Mouse (Mus musculus): Measurements from ENCODE around the gene Foxd2. TPM values are rescaled to one million over a fixed set of nuclear protein-coding genes. Genes with fewer than 3 reads are reported as not detected.

Gene Foxd2
- 2.2 and 2.3 TPM in 2 replicates for polyA plus RNA-seq (2012)

DNA sequence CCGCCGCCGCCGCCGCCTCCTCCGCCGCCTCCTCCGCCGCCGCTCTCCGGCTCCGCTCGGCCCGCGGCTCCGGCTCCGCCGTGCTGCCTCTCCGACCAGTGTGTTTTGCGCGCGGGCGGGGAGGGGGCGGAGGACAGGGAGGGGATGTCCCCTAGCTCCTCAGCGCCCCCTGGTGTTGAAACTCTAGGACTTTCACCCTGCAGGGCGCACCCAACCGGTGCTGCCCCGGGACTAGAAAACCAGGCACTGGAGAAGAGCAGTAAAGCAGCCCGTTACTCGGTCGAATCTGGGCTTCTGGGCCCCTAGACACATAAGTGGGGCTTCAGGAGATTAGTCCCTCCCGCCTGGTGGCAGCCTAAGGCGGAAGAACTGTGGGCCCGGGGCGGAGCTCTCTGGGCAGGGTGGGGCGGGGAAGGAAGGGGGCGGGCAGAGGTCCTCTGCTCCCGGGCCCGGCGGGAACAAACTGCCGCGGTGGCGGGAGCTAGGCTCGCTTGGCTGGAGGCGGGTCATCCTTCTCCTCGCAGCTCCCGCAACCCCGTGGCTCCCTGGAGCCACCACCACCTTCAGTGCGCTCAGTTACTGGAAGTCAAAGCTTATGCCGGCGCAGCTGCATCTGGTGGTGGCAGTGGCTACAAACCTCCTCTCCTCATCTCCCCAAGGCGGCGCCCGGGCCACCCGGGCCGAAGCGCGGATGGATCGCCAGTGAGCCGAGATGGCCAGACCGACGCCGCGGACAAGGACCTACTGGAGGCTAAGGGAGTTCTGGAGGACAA is at the start of gene Foxd2:
Gene Foxd2, minus strand, starts transcription at position 45 of the 773 bp plus-strand sequence.
- TF ChIP-seq GATA1 (IDR thresholded peaks at IDR 0.05; ENCODE audit: low read length): no peak

- no peak for TF ChIP-seq GATA1 (IDR thresholded peaks at IDR 0.05; ENCODE audit: low read length)
Measured at GRCm38 (mm10) chr4:114958231-114958630, 49.6 kb upstream of the Foxd2 start.

DNA sequence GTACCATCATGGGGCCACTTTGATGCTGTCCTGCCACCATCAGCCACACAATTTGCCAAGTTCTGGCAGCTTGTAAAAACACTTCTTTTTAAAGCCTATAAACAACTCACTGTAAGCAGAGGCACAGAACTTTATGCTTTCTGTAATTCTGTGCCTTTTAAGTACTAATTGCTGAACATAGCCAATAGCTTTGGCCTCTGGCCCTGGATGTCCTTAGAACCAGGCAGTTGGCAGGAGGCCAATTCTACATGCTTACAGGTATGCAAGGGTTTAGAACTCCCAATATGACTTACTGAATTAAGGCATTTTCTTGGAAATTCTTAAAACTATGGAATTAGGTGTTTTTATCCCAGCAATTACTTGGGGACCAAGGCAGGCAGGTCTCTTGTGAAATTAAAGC is 48.7 kb upstream of the Foxd2 start:
- no peak for TF ChIP-seq GATA1 (IDR thresholded peaks at IDR 0.05; ENCODE audit: low read length)

- TF ChIP-seq GATA1 (IDR thresholded peaks at IDR 0.05; ENCODE audit: low read length): no peak
Measured at GRCm38 (mm10) chr4:114953172-114953571, 44.5 kb upstream of the Foxd2 start.

DNA sequence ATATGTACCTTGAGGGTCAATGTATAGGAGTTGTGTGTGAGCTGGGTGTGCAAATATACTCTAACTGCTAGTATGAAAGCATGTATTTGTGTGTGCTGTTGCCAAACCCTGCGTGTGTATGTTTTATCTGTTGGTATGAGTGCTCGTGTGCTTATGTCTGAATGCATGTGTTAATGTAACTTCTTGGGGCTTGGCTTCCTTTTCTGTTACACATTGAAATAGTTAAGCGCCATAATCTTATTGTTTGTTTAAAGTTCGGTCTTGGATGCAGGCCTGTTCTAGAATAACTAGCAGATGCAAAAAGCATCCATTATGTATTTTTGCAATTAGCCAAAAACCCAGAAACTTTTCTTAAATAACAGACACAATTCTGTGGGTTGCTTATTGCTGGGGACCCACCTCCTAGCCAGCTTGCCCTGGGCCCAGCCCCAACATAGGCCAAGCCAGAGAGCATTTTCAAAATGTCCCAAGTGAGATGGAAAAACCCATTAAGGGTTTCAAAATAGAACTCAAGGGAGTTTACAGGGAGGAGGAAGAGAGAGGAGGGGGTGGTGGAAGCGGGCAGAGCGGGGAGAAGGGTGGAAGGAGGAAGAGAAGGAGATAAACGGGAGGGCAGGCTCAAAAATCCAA is 39.3 kb upstream of the Foxd2 start:
- TF ChIP-seq GATA1 (IDR thresholded peaks at IDR 0.05; ENCODE audit: low read length): no peak

DNA sequence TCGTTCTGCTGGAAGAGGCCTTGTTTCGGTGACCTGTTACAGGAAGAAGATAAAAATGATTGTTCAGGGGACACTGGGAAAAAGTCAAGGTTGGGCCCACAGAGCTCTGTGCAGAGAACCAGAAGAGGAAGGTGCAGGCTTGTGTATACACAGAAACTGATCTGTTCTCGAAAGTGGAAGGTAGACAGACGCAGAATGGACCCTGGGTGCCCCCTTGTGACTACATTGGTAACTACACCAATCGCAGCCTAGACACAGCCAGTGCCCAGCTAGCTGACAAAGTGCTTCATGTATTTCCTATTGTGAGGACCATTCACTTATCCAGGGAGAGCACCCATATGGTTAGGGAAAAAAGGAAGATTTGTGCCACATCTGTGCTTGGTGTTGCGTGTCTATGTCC is 38.7 kb upstream of the Foxd2 start:
- no peak for TF ChIP-seq GATA1 (IDR thresholded peaks at IDR 0.05; ENCODE audit: low read length)

- TF ChIP-seq GATA1 (IDR thresholded peaks at IDR 0.05; ENCODE audit: low read length): no peak
Measured at GRCm38 (mm10) chr4:114946416-114946815, 37.7 kb upstream of the Foxd2 start.

DNA sequence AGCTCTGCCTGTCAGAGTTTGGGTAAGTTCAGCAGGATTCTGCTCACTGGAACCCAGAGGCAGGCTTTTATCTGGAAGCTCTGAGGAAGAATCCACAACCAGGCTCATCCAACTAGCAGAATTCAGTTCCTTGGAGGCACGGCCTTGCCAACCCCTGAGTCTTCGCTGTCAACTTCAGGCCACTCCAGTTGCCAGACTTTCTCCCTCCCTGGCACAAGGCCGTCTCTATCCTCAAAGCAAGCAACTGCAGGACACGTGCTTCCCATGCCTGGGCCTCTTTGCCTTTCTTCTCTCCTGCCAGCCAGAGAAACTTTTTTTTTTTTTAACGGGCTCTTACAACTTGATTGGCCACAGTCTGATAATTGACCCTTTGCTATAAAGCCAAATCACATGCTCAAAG is 36.3 kb upstream of the Foxd2 start:
- no peak for TF ChIP-seq GATA1 (IDR thresholded peaks at IDR 0.05; ENCODE audit: low read length)

DNA sequence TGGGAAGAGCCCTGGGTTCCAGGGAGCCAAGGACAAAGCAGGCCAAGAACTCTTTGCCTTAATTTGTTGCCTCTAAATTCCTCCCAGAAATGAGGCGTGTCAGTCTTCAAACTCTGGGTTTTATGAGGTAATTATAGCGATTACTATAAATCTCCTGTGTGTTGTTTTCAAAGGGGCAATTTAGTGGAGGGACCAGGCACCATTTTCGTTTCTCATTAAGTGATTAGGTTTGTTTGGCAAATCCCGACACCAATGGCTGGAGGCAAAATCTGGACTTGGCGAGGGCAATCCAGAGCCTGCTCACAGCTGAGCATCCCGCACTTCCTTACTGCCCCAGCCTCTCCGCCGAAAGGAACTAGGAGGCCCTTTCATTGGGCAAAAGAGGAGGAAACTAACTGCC is 33.9 kb upstream of the Foxd2 start:
- no peak for TF ChIP-seq GATA1 (IDR thresholded peaks at IDR 0.05; ENCODE audit: low read length)

DNA sequence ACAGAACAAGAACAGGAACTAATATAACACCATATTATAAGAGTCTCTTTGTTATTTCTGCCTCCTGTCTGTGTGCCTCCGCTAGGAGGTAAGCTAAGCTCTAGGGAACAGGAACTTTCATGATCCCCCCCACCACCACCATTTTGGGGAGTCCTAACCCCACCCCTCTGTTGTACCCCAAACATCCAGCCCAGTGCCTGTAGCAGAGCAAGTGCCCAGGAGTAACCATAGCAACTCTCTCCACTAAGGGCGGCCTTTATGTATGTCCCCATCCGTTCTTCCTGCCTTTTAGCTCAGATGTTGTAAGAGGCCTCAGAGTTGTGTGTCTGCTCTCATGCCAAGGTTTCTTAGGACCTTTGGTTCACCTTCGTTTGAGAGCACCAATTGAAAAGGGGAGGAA is 33.4 kb upstream of the Foxd2 start:
- TF ChIP-seq GATA1 (IDR thresholded peaks at IDR 0.05; ENCODE audit: low read length): no peak

DNA sequence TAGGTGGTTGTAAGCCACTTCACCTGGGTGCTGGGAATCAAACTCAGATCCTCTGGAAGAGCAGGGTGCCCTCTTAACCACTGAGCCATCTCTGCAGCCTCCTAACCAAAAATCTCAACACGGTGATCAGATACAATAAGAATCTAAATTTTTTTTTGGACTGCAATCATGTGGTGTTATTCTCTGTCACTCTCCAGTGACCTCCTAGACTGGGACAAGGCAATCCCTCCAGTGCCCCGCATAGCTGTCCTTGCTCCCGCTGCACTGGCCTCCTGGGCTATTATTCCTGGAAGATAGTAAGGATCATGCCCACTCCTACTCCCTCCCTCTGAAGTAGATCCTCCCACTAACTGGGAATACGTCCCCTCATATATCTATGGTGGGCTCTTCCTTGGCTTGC is 32.6 kb upstream of the Foxd2 start:
- no peak for TF ChIP-seq GATA1 (IDR thresholded peaks at IDR 0.05; ENCODE audit: low read length)

- TF ChIP-seq GATA1 (IDR thresholded peaks at IDR 0.05; ENCODE audit: low read length): no peak
Measured at GRCm38 (mm10) chr4:114938248-114938647, 29.6 kb upstream of the Foxd2 start.

DNA sequence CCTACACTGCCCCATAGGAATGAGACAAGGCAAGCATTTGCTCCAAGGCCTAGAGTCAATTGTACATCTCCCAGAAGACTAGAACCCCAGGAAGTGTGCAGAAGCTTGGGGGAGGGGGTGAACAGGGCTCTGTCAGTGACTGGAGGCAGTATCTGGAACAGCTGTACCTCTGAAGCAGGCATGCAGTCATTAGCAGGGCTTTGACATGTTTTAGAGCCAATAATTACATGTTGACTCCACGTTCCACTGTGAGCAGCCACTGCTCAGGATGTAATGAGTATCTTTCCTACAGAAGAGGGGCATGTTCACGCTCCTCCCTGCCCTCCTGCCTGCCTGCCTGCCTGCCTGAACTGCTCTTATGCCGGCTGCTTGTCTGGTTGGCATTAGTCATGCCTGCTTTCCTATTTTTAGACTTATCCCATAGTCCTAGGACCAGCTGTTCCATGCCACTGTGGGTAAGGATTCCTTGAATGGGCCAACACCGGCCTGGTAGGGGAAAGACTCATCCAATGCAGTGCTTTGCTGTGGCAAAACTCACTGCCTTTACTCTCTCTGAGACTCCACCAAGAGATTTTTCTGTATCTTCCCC is 28.9 kb upstream of the Foxd2 start:
- TF ChIP-seq GATA1 (IDR thresholded peaks at IDR 0.05; ENCODE audit: low read length): no peak

DNA sequence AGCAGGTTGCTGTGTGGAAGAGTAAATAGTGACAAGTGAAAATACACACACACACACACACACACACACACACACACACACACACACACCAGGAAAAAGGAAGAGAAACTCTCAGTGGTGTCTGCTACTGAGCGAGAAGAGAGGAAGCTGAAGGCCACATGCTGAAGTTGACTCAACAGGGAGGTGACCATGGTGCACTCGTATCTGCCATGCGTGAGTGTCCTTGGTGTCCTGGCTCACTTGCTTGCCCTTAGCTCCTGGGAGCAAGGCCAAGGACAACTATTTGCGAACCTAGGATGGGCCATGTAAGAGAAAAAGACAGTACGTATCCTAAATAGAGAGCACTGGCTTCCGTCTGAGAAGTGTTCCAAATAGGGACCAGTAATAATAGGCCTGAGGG is 25.5 kb upstream of the Foxd2 start:
- no peak for TF ChIP-seq GATA1 (IDR thresholded peaks at IDR 0.05; ENCODE audit: low read length)

- TF ChIP-seq GATA1 (IDR thresholded peaks at IDR 0.05; ENCODE audit: low read length): no peak
Measured at GRCm38 (mm10) chr4:114932747-114933146, 24.1 kb upstream of the Foxd2 start.

GRCm38 (mm10) chr4:114929155-114929554 is 20.5 kb upstream of the Foxd2 start:
- TF ChIP-seq GATA1 (IDR thresholded peaks at IDR 0.05; ENCODE audit: low read length): no peak

GRCm38 (mm10) chr4:114925917-114926312 is 17.2 kb upstream of the Foxd2 start, which contains the start of gene Foxe3:
TSS of gene Foxe3 (minus strand) at chr4:114926013.
- no peak for TF ChIP-seq GATA1 (IDR thresholded peaks at IDR 0.05; ENCODE audit: low read length)

All from G1E-ER4 (cell line).